Mouse (Mus musculus) macrophage (primary cell): ENCODE results near the gene Tmem139. TPM values are rescaled to one million over a fixed set of nuclear protein-coding genes. Genes with fewer than 3 reads are reported as not detected.

Experiments used
- H3K27ac ChIP-seq: fragments of 350-480 bp; formaldehyde crosslinking; 2 replicates; pipeline ENCODE4 v1.9.0; 2021
- H3K36me3 ChIP-seq: fragments of 350-480 bp; formaldehyde crosslinking; 2 replicates; pipeline ENCODE4 v1.9.0; 2021; ENCODE audit errors: inconsistent target
- H3K4me3 ChIP-seq: fragments of 350-480 bp; formaldehyde crosslinking; 2 replicates; pipeline ENCODE4 v1.9.0; 2021; ENCODE audit errors: inconsistent target
- H3K79me2 ChIP-seq: fragments of 350-480 bp; formaldehyde crosslinking; 2 replicates; pipeline ENCODE4 v1.9.0; 2021; ENCODE audit errors: inconsistent target
- WGBS: methylation state at CpG from one replicate; pipeline ENCODE4 v1.1.7; 2026; ENCODE audit warnings: inconsistent platforms; ENCODE audit not compliant: missing documents; 5-methylcytosine and 5-hydroxymethylcytosine counted together
- polyA plus RNA-seq: library from polyadenylated mRNA; stranded (reverse); fragments of 250-400 nt; gene quantifications from 3 replicates; pipeline ENCODE4 v1.2.4, GENCODE M21; 2018; ENCODE audit warnings: inconsistent platforms

Gene Tmem139
- polyA plus RNA-seq, 1 experiment from 2014 or later = not detected

DNA sequence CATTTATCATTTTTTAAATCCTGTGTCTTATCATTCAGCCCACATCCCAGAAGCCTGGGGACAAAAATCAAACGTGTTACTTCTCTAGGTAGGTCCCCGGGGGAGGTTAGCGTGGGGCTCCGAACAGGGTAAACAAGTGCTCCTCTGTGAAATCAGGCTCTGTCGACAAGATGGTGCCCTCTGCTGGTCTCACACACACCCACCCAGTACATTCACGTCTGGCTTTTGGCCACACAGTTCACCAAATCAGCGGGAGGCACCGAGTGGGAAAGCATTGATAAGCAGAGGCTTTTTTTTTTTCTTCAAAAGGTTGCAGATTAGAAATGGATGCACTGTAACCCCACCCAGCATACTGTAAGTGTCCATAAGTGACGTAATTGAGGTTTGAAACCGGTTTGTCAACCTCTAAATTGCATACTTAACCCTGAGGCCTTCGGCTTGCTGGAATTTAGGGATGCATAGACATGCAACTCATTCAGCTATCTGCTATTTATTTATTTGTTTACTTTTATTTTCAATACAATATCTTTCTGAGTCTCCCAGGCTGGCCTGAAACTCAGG lies 4.4 kb upstream of the Tmem139 start:
- no peaks in the 10 kb centered on the region for H3K36me3 ChIP-seq
- no peak overlapping the region for H3K4me3 ChIP-seq
- H3K79me2 ChIP-seq = no peaks in the 10 kb centered on the region
- WGBS = 18% methylated on average over 10 of the region's 11 CpGs
- no peak overlapping the region for H3K27ac ChIP-seq

GRCm38 (mm10) chr6:42260430-42260829 lies 1.3 kb upstream of the Tmem139 start:
- Histone ChIP-seq H3K27ac (no peak overlapping the region), H3K36me3 (no peaks in the 10 kb centered on the region), H3K79me2 (no peaks in the 10 kb centered on the region), H3K4me3 (no peak overlapping the region)
- 33% methylated on average over 6 of the region's 6 CpGs for WGBS

GRCm38 (mm10) chr6:42264626-42265312 lies 3.0 kb downstream of the Tmem139 start, which contains the start of gene Casp2:
Gene Casp2, plus strand, starts transcription at chr6:42264985.
- Histone ChIP-seq H3K27ac (peak within 1 kb of the TSS; percentile 59), H3K79me2 (peaks cover 24% of the 10 kb centered on the region), H3K4me3 (peak within 1 kb of the TSS; percentile 79), H3K36me3 (peaks cover 28% of the 10 kb centered on the region; the same call in 1 of the 2 replicates)
- WGBS = under 1% methylated on average over 35 of the region's 51 CpGs

GRCm38 (mm10) chr6:42265391-42266330 lies 3.9 kb downstream of the Tmem139 start:
- 1% methylated on average over 21 of the region's 21 CpGs for WGBS
- H3K79me2 ChIP-seq = peaks cover 24% of the 10 kb centered on the region
- peak overlapping the region; percentile 59 for H3K27ac ChIP-seq
- H3K4me3 ChIP-seq = peak overlapping the region; percentile 79
- peaks cover 35% of the 10 kb centered on the region for H3K36me3 ChIP-seq

DNA sequence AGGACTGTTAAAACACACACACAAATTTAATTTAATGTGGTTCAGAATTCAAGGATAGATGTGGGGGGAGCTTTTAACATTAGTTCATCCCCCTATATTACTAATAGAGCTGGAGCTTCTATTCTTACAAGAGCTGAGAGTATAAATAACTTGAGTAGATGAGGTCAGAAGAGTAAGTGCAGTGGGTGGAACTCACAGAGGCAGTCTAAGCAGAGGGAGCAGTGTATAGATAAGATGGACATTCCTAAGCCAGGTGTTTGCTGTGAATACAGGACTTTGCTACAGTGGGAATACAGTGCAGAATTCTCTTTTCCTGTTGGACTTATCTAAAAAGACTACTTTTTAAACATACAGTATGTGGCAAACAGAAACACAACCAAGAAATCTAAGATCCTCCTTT lies 9.0 kb downstream of the Tmem139 start:
- Histone ChIP-seq H3K4me3 (no peak overlapping the region), H3K27ac (no peak overlapping the region), H3K36me3 (peaks cover 82% of the 10 kb centered on the region), H3K79me2 (peaks cover 20% of the 10 kb centered on the region)

DNA sequence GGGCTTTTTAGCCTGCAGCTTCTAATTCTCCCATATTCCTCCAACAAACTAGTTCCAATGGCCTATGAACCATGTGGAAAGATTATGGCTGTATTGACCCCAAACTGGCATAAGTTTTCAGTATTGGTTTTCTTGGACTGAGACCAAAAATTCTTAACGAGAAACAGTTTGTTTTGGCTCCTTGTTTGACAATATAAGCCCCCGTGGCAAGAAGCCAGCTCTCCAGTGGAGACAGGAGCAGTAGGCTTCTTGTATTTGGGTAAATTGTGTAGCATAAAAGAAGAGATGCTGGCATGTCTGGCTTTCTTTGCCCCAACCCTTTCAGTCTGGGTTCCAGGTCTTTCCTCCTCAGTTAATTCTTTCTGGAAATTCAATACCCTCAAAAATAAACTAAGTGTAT lies 14.4 kb downstream of the Tmem139 start:
- 80% methylated on average over 1 of the region's 2 CpGs for WGBS
- no peak overlapping the region for H3K4me3 ChIP-seq
- H3K27ac ChIP-seq = no peak overlapping the region
- H3K36me3 ChIP-seq = peaks cover 94% of the 10 kb centered on the region
- H3K79me2 ChIP-seq = no peaks in the 10 kb centered on the region

DNA sequence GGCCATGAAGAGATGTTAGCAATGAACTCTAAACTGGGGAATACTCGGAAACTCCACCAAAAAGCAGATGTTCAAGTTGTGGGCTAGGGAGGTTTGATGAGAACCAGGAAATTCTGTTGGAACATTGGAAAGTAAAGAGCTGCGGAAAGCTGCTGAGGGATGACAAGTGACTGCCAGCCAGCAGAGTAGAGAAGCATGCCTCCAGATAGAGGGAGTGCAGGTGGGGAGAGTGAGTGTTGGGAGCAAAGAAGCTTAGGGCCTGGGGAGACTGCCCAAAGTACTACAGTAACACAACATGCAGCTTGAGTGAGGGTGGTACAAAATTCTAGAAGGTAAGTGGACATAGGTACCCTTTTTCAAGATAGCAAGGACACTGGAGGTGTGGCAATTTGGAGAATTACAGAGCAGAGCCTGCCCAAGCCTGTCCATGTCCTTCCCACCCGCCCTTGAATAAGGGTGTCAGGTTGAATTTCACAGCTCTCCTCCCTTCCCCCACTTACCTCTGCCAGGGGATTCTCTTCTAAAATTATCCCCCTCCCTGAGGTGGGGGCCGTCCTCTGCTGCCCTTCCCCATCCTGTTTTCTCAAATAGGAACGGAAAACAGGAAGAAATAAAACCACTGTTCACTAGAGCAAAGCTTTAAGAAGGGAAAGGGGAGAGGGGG lies 21.2 kb downstream of the Tmem139 start:
- peaks cover 42% of the 10 kb centered on the region for H3K36me3 ChIP-seq
- H3K4me3 ChIP-seq = no peak overlapping the region
- WGBS = 49% methylated on average over 5 of the region's 5 CpGs
- H3K27ac ChIP-seq = no peak overlapping the region
- H3K79me2 ChIP-seq = no peaks in the 10 kb centered on the region

- WGBS = 87% methylated on average over 3 of the region's 5 CpGs
- H3K36me3 ChIP-seq = 0 out of 2 replicates have a peak, but pooled peaks cover 9% of the 10 kb centered on the region
- H3K79me2 ChIP-seq = no peaks in the 10 kb centered on the region
- no peak within 1 kb of the TSS for H3K27ac ChIP-seq
- H3K4me3 ChIP-seq = no peak within 1 kb of the TSS
Measured at GRCm38 (mm10) chr6:42286448-42286847, 24.7 kb downstream of the Tmem139 start, which contains the start of gene Clcn1. Gene Clcn1, plus strand, starts transcription at chr6:42286685.

GRCm38 (mm10) chr6:42287562-42287961 lies 25.8 kb downstream of the Tmem139 start:
- Histone ChIP-seq H3K4me3 (no peak overlapping the region), H3K36me3 (no peaks in the 10 kb centered on the region), H3K27ac (no peak overlapping the region)

DNA sequence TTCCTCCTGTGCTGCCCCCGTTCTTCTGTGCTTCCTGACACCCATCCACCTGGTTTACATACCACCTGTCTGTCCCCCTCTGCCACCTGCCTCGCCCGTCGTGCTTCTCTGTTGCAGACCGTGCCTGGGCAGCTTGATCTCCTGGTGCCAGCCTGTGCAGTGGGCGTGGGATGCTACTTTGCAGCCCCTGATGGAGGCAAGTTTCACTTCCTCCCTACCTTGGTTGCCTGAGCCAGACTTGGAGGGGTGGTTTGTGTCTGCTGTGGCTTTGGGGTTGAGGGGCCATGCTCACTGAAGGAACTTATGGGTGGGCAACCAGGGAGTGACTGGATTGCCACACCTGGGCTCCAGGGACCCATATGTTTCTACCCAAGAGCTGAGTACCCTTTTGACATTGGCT lies 31.6 kb downstream of the Tmem139 start:
- Histone ChIP-seq H3K36me3 (no peaks in the 10 kb centered on the region), H3K27ac (no peak overlapping the region), H3K79me2 (no peaks in the 10 kb centered on the region), H3K4me3 (no peak overlapping the region)
- 29% methylated on average over 6 of the region's 6 CpGs for WGBS

More at GRCm38 (mm10) chr6:42287562-42287961, 25.8 kb downstream of the Tmem139 start:
- no peaks in the 10 kb centered on the region for H3K79me2 ChIP-seq

- Histone ChIP-seq H3K36me3 (no peaks in the 10 kb centered on the region), H3K27ac (no peak overlapping the region), H3K4me3 (no peak overlapping the region), H3K79me2 (no peaks in the 10 kb centered on the region)
- WGBS = 71% methylated on average over 3 of the region's 3 CpGs
Measured at GRCm38 (mm10) chr6:42295549-42296094, 33.9 kb downstream of the Tmem139 start.

DNA sequence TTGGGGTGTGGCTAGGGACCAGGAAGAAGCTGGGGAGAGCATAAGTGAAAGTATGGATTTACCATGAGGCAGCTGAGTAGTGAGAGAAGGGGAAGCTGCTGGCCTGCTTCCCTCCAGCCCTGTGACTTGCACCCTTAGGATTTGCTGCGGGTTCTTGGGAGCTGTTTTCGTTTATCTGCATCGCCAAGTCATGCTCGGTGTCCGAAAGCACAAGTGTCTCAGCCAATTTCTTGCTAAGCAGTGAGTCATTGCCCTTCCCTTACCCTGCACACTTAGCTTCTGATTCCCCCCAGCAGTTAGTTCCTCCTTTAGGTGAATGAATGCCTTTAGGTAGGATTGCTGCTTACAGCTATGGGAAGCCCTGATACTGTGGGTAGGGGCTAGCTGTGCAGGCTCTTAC lies 37.6 kb downstream of the Tmem139 start:
- no peaks in the 10 kb centered on the region for H3K79me2 ChIP-seq
- peak overlapping the region; percentile 59 for H3K27ac ChIP-seq
- no peaks in the 10 kb centered on the region for H3K36me3 ChIP-seq
- H3K4me3 ChIP-seq = peak overlapping the region; percentile 5; the same call in 1 of the 2 replicates
- WGBS = 0% methylated on average over 5 of the region's 5 CpGs

DNA sequence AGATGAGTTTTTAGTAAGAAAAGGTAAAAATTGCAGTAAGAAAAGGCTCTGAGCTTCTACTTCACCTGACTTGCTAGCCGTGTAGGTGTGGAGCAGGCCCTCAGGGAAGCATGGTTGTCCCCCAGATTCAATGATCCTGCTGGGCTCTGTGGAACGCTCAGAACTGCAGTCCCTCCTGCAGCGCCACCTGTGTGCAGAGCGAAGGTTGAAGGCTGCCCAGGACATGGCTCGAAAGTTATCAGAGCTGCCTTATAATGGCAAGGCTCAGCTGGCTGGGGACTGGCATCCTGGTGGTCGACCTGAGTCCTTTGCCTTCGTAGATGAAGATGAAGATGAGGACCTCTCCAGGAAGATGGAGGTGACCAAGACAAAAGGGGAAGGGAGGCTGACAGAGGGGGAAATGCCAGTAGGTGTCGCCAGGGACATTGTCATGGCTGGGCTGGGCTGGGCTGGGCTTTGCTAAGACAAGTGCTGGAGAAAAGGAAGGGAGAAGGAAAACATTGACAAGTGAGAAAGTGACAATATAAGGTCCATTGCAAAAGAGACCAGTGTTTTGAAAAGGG lies 48.1 kb downstream of the Tmem139 start:
- no peak overlapping the region for H3K27ac ChIP-seq
- 68% methylated on average over 8 of the region's 8 CpGs for whole genome bisulfite sequencing
- H3K36me3 ChIP-seq = no peaks in the 10 kb centered on the region
- no peaks in the 10 kb centered on the region for H3K79me2 ChIP-seq
- no peak overlapping the region for H3K4me3 ChIP-seq
